Mouse (Mus musculus) heart, adult 2 months (tissue): ENCODE results near the gene Sun5.
"Not testable (repeated sequence)": the region's sequence is repeated elsewhere in the genome, so short reads cannot be mapped to it uniquely, and the experiment has no call there.

ENCODE experiments used
- CTCF ChIP-seq: fragments of 200-600 bp; IDR thresholded peaks from 2 replicates; pipeline ENCODE4 v1.8.1; 2022; ENCODE audit warnings: antibody characterized with exemption, mild to moderate bottlenecking, moderate library complexity
- EP300 ChIP-seq: fragments of 200-500 bp; IDR thresholded peaks from 2 replicates; pipeline ENCODE4 v1.6.1; 2011; ENCODE audit warnings: low read depth, low read length, control low read depth; ENCODE audit not compliant: insufficient read depth
- POLR2A ChIP-seq: fragments of 200-500 bp; IDR thresholded peaks from 2 replicates; pipeline ENCODE4 v1.6.1; 2011; ENCODE audit warnings: mild to moderate bottlenecking, low read depth, low read length, control low read depth; ENCODE audit not compliant: insufficient read depth

DNA sequence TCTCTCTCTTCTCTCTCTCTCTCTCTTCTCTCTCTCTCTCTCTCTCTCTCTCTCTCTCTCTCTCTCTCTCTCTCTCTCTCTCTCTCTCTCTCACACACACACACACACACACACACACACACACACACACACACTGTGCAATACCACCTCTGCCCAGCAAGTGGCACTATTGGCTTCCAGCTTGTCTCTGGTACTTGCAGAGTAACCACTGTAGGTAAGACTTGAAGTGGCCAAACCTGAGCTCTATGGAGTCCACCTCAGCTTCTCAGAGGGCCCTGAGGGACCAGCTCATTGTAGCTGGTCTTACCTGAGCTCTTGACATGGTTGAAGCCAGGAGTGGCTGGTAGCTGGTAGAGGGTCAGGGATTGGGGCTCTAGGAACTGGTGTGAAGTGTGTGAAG lies 63.4 kb downstream of the Sun5 start:
- peak; percentile 48 for TF ChIP-seq CTCF
- TF ChIP-seq POLR2A, EP300: not testable (repeated sequence)
